Mouse (Mus musculus): Measurements from ENCODE around the gene Ip6k1.

DNA sequence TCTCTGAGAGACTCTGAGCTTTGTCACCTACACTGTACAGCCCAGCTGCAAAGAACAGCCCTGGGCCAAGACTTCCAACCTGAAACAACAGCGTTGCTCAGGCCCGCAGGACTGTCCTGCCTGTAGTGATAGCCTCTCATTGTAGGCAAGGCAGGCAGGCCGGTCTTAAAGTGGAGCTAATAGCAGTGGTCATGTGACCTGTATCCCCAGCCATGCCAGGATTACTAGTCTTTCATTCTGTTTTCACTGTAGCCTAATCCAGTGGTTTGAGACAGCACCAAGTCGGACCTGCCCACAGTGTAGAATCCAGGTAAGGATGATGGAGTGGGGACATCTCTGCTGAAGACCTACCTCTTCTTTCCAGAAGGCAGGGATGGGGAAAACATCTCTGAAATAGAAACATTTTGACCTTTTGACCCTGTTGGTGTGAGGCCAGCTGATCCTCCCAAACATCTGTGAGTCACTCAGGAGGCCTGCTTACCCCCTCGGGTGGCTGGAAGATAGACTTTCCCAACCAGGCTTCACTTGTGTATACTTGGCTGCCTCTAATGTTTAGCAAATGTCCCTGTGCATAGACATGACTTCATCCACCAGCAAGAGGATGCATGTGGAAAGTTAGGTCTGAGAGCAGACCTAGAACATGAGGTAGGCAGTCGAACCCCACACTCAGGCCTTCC is 46.5 kb upstream of the Ip6k1 start:
- no peak for TF ChIP-seq REST (IDR thresholded peaks at IDR 0.05; ENCODE audit: insufficient read depth, insufficient read length)
- no peak for TF ChIP-seq MYOD1 (IDR thresholded peaks at IDR 0.05; ENCODE audit: control insufficient read depth in 1 of 3, insufficient read length in 2 of 3, low read depth in 2 of 3)
- TF ChIP-seq POLR2A (IDR thresholded peaks at IDR 0.05; ENCODE audit: insufficient read length, low read depth), result no peak

Measured in myocyte (in vitro differentiated cells).